In the genomic region with DNA sequence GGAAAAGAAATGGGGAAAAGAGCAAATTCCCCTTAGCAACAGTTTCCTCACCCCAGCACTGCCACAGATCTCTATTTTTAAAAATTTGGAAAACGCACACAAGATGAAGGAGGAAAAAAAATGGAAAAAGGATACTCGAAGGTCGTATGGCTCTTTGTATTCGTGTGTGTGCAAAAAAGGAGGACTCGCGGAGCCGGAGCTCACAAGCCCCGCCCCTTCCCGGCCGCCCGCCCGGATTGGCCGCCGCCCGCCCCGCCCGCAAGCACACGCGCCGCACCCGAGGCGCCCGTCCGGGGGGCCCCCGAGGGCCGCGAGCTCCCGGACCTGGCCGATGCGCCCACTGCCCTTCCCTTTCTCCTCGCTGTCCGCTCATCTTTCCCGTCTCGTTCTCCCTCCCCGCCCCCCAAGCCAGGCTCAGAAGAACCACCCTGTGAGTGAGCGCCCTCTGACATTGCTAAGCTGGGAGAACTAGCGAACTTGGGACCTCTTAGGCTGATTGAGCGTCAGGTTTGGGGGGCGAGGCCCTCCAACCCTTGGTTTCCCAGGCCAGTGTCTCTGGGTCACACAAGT, we compare ENCODE assay signal across 8 mouse cellular contexts. TPM values are rescaled to one million over a fixed set of nuclear protein-coding genes. Genes with fewer than 3 reads are reported as not detected.
DNase-seq lines count a peak whose midpoint lies in the region; ATAC-seq lines count a peak whose summit lies in the region.

4931414P19Rik (minus strand) TSS at position 242 of the 570 bp plus-strand sequence.

- peak; percentile 75 for DNase-seq in 416B (ENCODE audit: low read depth)
- DNase-seq in adrenal gland, postnatal 36 days: peak; percentile 88 to 96
- DNase-seq in heart, embryonic 10.5 days (ENCODE audit: low spot score): peak; percentile 88
- DNase-seq in liver, embryonic 13.5 days: peak; percentile 78
- DNase-seq in neural tube, embryonic 10.5 days (ENCODE audit: extremely low spot score, low spot score): peak; percentile 78

- peak within 1 kb of the TSS; percentile 85 for H3K27ac ChIP-seq in embryonic facial prominence, embryonic 15.5 days (replicated peaks)
- peak within 1 kb of the TSS; percentile 98 for H3K27ac ChIP-seq in heart, embryonic 10.5 days
- peak within 1 kb of the TSS; percentile 83 for H3K27ac ChIP-seq in kidney, embryonic 15.5 days
- H3K27ac ChIP-seq in liver, embryonic 13.5 days: peak within 1 kb of the TSS; percentile 80
- H3K27ac ChIP-seq in stomach, embryonic 15.5 days: peak within 1 kb of the TSS; percentile 85

- H3K36me3 ChIP-seq in embryonic facial prominence, embryonic 15.5 days: peaks cover 8% of the 10 kb centered on the region; the same call in 1 of the 2 replicates
- peaks cover 4% of the 10 kb centered on the region; the same call in 1 of the 2 replicates for H3K36me3 ChIP-seq in heart, embryonic 10.5 days
- peaks cover under 1% of the 10 kb centered on the region; the same call in 1 of the 2 replicates for H3K36me3 ChIP-seq in kidney, embryonic 15.5 days
- H3K36me3 ChIP-seq in liver, embryonic 13.5 days: 0 out of 2 replicates have a peak, but pooled peaks cover 3% of the 10 kb centered on the region
- no peaks in the 10 kb centered on the region for H3K36me3 ChIP-seq in stomach, embryonic 15.5 days

- no peaks in the 10 kb centered on the region for H3K9me3 ChIP-seq in embryonic facial prominence, embryonic 15.5 days (replicated peaks)
- H3K9me3 ChIP-seq in heart, embryonic 10.5 days: no peaks in the 10 kb centered on the region
- H3K9me3 ChIP-seq in kidney, embryonic 15.5 days (replicated peaks): no peaks in the 10 kb centered on the region
- H3K9me3 ChIP-seq in liver, embryonic 13.5 days (replicated peaks): no peaks in the 10 kb centered on the region
- no peaks in the 10 kb centered on the region for H3K9me3 ChIP-seq in stomach, embryonic 15.5 days

- peaks cover 23% of the 10 kb centered on the region for H3K4me1 ChIP-seq in embryonic facial prominence, embryonic 15.5 days
- peaks cover 21% of the 10 kb centered on the region for H3K4me1 ChIP-seq in heart, embryonic 10.5 days
- peaks cover 22% of the 10 kb centered on the region for H3K4me1 ChIP-seq in kidney, embryonic 15.5 days
- H3K4me1 ChIP-seq in liver, embryonic 13.5 days (replicated peaks): peaks cover 45% of the 10 kb centered on the region
- H3K4me1 ChIP-seq in stomach, embryonic 15.5 days: peaks cover 4% of the 10 kb centered on the region; the same call in 1 of the 2 replicates

- peak within 1 kb of the TSS; percentile 56 for H3K4me3 ChIP-seq in embryonic facial prominence, embryonic 15.5 days (replicated peaks)
- peak within 1 kb of the TSS; percentile 65 for H3K4me3 ChIP-seq in heart, embryonic 10.5 days
- peak within 1 kb of the TSS; percentile 51 for H3K4me3 ChIP-seq in kidney, embryonic 15.5 days (replicated peaks)
- H3K4me3 ChIP-seq in liver, embryonic 13.5 days (replicated peaks): peak within 1 kb of the TSS; percentile 64
- peak within 1 kb of the TSS; percentile 53 for H3K4me3 ChIP-seq in stomach, embryonic 15.5 days (replicated peaks)

- H3K27me3 ChIP-seq in embryonic facial prominence, embryonic 15.5 days: no peaks in the 10 kb centered on the region
- no peaks in the 10 kb centered on the region for H3K27me3 ChIP-seq in heart, embryonic 10.5 days (ENCODE audit: insufficient read depth, poor library complexity, severe bottlenecking)
- H3K27me3 ChIP-seq in kidney, embryonic 15.5 days: no peaks in the 10 kb centered on the region
- H3K27me3 ChIP-seq in liver, embryonic 13.5 days: no peaks in the 10 kb centered on the region
- no peaks in the 10 kb centered on the region for H3K27me3 ChIP-seq in stomach, embryonic 15.5 days (replicated peaks)

- 0 out of 2 replicates have a peak, but pooled peaks have one; percentile 51 for ATAC-seq in embryonic facial prominence, embryonic 15.5 days (ENCODE audit: insufficient number of reproducible peaks, low FRiP score, low TSS enrichment, low read depth)
- peak; percentile 67 for ATAC-seq in kidney, embryonic 15.5 days (replicated peaks; ENCODE audit: low FRiP score)
- ATAC-seq in liver, embryonic 13.5 days (ENCODE audit: low read depth): peak; percentile 39
- peak; percentile 59 for ATAC-seq in stomach, embryonic 15.5 days (ENCODE audit: insufficient read depth, low FRiP score, low read depth)

- H3K4me2 ChIP-seq in embryonic facial prominence, embryonic 15.5 days (replicated peaks): peak within 1 kb of the TSS; percentile 65
- H3K4me2 ChIP-seq in kidney, embryonic 15.5 days: peak within 1 kb of the TSS; percentile 65
- peak within 1 kb of the TSS; percentile 78 for H3K4me2 ChIP-seq in liver, embryonic 13.5 days
- peak within 1 kb of the TSS; percentile 69 for H3K4me2 ChIP-seq in stomach, embryonic 15.5 days

- WGBS in embryonic facial prominence, embryonic 15.5 days: 0% methylated on average over 38 of the region's 39 CpGs
- WGBS in heart, embryonic 10.5 days: 2% methylated on average over 36 of the region's 39 CpGs
- under 1% methylated on average over 37 of the region's 39 CpGs for WGBS in kidney, embryonic 15.5 days
- WGBS in liver, embryonic 13.5 days (ENCODE audit: insufficient replicate concordance): under 1% methylated on average over 38 of the region's 39 CpGs
- WGBS in stomach, embryonic 15.5 days: under 1% methylated on average over 38 of the region's 39 CpGs

- peak within 1 kb of the TSS; percentile 12 for H3K9ac ChIP-seq in embryonic facial prominence, embryonic 15.5 days
- peak within 1 kb of the TSS; percentile 41 for H3K9ac ChIP-seq in kidney, embryonic 15.5 days
- H3K9ac ChIP-seq in liver, embryonic 13.5 days: peak within 1 kb of the TSS; percentile 76
- peak within 1 kb of the TSS; percentile 46; the same call in 1 of the 2 replicates for H3K9ac ChIP-seq in stomach, embryonic 15.5 days

RNA-seq across cellular contexts. Expression of gene 4931414P19Rik, which starts in this region (rescaled TPM):
- total RNA-seq in adrenal gland, postnatal 36 days (2021): 1 to 10 TPM; 4.3 to 6.0 TPM
- 7.8 and 9.3 TPM in 2 replicates for polyA plus RNA-seq in embryonic facial prominence, embryonic 15.5 days (2015; fragmentation: Nextera tagmentation; extraction: Ambion mirVana)
- 7.7 and 8.3 TPM in 2 replicates for polyA plus RNA-seq in heart, embryonic 10.5 days (2016; fragmentation: Nextera tagmentation; extraction: Ambion mirVana)
- polyA plus RNA-seq in kidney, embryonic 15.5 days (2015; fragmentation: Nextera tagmentation; extraction: Ambion mirVana): 10.2 and 11.3 TPM in 2 replicates
- 2.7 and 3.0 TPM in 2 replicates for polyA plus RNA-seq in liver, embryonic 13.5 days (2015; fragmentation: Nextera tagmentation; extraction: Ambion mirVana)
- 6.7 and 8.3 TPM in 2 replicates for polyA plus RNA-seq in stomach, embryonic 15.5 days (2015; fragmentation: Nextera tagmentation; extraction: Ambion mirVana)

Comparison
In these comparisons a context has a peak if more than half of its experiments do, and no peak if none do; other contexts are left out.
1. Peak in every context shown above with its lines: DNase-seq, ATAC-seq, H3K4me3 ChIP-seq and H3K27ac ChIP-seq.
2. H3K9ac ChIP-seq: peak in every context shown above with its lines; median percentile 76 in liver, embryonic 13.5 days; 46 in stomach, embryonic 15.5 days; 41 in kidney, embryonic 15.5 days; 12 in embryonic facial prominence, embryonic 15.5 days.